Mouse (Mus musculus): ENCODE measurements around the gene Il9r.

DNA sequence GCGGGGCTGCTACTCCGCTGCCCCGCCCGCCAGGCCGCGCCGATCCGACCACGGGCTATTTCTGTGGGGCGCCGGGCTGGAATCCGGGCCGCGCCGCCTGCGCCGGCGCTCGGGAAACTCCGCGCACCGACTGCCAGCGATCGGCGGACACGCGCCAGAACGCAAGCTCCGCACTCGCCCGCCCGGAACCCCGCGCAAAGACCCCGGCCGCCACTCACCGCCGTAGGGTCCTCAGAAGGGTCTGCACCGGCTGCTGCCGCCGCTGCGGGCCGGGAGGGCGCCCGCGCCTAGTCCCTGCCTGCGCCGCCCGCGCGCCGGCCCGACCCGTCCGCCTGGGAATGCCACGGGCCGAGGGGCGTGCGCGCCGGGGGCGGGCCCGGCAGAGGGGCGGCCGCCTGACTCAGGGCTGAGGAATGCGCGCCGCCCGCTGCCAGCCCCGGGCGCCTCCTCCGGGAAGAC, 21.9 kb upstream of the Il9r start, which contains the start of gene Rhbdf1:
- TF ChIP-seq POLR2A (IDR thresholded peaks at IDR 0.05; ENCODE audit: extremely low read depth, insufficient read depth, low read length) (no peak), CTCF (IDR thresholded peaks at IDR 0.05; ENCODE audit: low read depth, low read length) (no peak)
